Comparison of ENCODE assay signal across 8 mouse cellular contexts in the genomic region with DNA sequence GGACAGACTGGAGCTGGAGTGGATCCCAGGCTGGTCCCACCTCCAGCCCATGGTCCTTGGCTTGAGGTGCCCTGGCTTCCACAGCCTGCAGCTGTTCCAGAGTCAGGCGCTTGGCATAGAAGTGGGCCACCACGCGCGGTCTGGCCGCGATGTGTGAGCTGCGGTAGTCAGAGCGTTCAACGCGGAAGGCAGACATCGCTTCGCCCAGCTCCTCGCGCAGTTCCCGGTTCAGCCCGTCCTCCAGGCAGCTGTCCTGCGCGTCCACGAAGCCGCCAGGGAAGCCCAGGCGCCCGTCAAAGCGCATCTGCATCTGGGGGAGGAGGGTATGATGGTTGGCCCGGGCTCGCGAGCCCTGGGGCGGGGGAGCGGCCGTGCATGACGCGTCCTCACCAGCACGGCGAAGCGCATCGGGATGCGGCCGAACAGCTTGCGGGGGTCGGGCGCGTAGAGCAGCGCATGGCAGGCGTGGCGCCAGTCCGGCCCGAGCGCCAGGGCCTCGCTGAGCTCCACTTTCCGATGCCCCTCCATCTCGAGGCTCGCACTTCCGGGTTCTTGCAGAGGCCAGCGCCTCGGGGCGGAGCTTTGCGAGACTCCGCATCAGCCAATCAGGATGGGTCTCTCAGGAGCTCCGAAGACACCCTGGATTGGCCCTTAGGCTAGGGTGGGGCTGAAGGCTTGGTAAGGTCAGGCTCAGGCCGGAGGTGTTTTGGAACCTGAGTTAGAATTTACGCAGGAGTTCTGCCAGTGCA. TPM values are rescaled to one million over a fixed set of nuclear protein-coding genes. Genes with fewer than 3 reads are reported as not detected.
DNase-seq lines count a peak whose midpoint lies in the region; ATAC-seq and TF ChIP-seq lines count a peak whose summit lies in the region.

A gene (minus strand): TSS at position 572 of the 749 bp plus-strand sequence.

- TF ChIP-seq EP300 in liver, embryonic 14.5 days (IDR thresholded peaks at IDR 0.05; ENCODE audit: low read depth): no peak
- no peak for TF ChIP-seq EP300 in stomach, postnatal 0 days (optimal IDR thresholded peaks at IDR 0.05)

- H3K9me3 ChIP-seq in forebrain, embryonic 10.5 days: no peaks in the 10 kb centered on the region
- H3K9me3 ChIP-seq in heart, embryonic 15.5 days (replicated peaks): no peaks in the 10 kb centered on the region
- H3K9me3 ChIP-seq in liver, embryonic 14.5 days (ENCODE audit: control insufficient read depth, low read length): no peaks in the 10 kb centered on the region
- no peaks in the 10 kb centered on the region for H3K9me3 ChIP-seq in neural tube, embryonic 11.5 days (ENCODE audit: control insufficient read depth, low read length)
- no peaks in the 10 kb centered on the region for H3K9me3 ChIP-seq in stomach, postnatal 0 days (ENCODE audit: control insufficient read depth, low read length)

- H3K4me2 ChIP-seq in heart, embryonic 15.5 days: peak within 1 kb of the TSS; percentile 85
- peak within 1 kb of the TSS; percentile 93 for H3K4me2 ChIP-seq in liver, embryonic 14.5 days (ENCODE audit: low read depth)
- H3K4me2 ChIP-seq in neural tube, embryonic 11.5 days (ENCODE audit: low read depth): peak within 1 kb of the TSS; percentile 89
- H3K4me2 ChIP-seq in stomach, postnatal 0 days (replicated peaks; ENCODE audit: low read depth): peak within 1 kb of the TSS; percentile 90

- H3K4me1 ChIP-seq in forebrain, embryonic 10.5 days: peaks cover 13% of the 10 kb centered on the region
- peaks cover 13% of the 10 kb centered on the region for H3K4me1 ChIP-seq in heart, embryonic 15.5 days (replicated peaks)
- H3K4me1 ChIP-seq in liver, embryonic 14.5 days (replicated peaks; ENCODE audit: control insufficient read depth in 2 of 2, insufficient read depth in 2 of 2, low read length in 1 of 2): peaks cover 6 to 9% of the 10 kb centered on the region in 2 experiments
- no peaks in the 10 kb centered on the region for H3K4me1 ChIP-seq in neural tube, embryonic 11.5 days (ENCODE audit: control insufficient read depth, insufficient read depth, low read length)
- H3K4me1 ChIP-seq in stomach, postnatal 0 days (replicated peaks; ENCODE audit: control insufficient read depth, insufficient read depth): 0 out of 2 replicates have a peak, but pooled peaks cover 5% of the 10 kb centered on the region

- ATAC-seq in heart, embryonic 15.5 days (replicated peaks; ENCODE audit: insufficient number of reproducible peaks, insufficient read depth, low FRiP score, low read depth): peak; percentile 95
- peak; percentile 100 for ATAC-seq in liver, embryonic 14.5 days (ENCODE audit: insufficient read depth)
- peak; percentile 98 for ATAC-seq in neural tube, embryonic 11.5 days (ENCODE audit: insufficient read depth, low FRiP score, low TSS enrichment)
- peak; percentile 99 for ATAC-seq in stomach, postnatal 0 days (ENCODE audit: low FRiP score, low TSS enrichment)

- H3K4me3 ChIP-seq in forebrain, embryonic 10.5 days: peak within 1 kb of the TSS; percentile 72
- H3K4me3 ChIP-seq in heart, embryonic 15.5 days: peak within 1 kb of the TSS; percentile 63
- H3K4me3 ChIP-seq in liver, embryonic 14.5 days (ENCODE audit: insufficient read depth in 1 of 2, low read depth in 2 of 2, low read length in 2 of 2): peak within 1 kb of the TSS; percentile 80 to 91
- H3K4me3 ChIP-seq in neural tube, embryonic 11.5 days (ENCODE audit: low read depth, low read length): peak within 1 kb of the TSS; percentile 66
- peak within 1 kb of the TSS; percentile 79 for H3K4me3 ChIP-seq in stomach, postnatal 0 days (ENCODE audit: low read depth, low read length)

- H3K27me3 ChIP-seq in forebrain, embryonic 10.5 days (ENCODE audit: poor library complexity, severe bottlenecking): peaks cover 7% of the 10 kb centered on the region
- no peaks in the 10 kb centered on the region for H3K27me3 ChIP-seq in heart, embryonic 15.5 days
- no peaks in the 10 kb centered on the region for H3K27me3 ChIP-seq in liver, embryonic 14.5 days (ENCODE audit: control insufficient read depth, insufficient read depth, low read length)
- no peaks in the 10 kb centered on the region for H3K27me3 ChIP-seq in neural tube, embryonic 11.5 days (ENCODE audit: control insufficient read depth, insufficient read depth, low read length)
- H3K27me3 ChIP-seq in stomach, postnatal 0 days (ENCODE audit: control insufficient read depth, insufficient read depth, low read length): no peaks in the 10 kb centered on the region

- H3K36me3 ChIP-seq in forebrain, embryonic 10.5 days (replicated peaks): no peaks in the 10 kb centered on the region
- H3K36me3 ChIP-seq in heart, embryonic 15.5 days: no peaks in the 10 kb centered on the region
- no peaks in the 10 kb centered on the region for H3K36me3 ChIP-seq in liver, embryonic 14.5 days (replicated peaks; ENCODE audit: control insufficient read depth, insufficient read depth, low read depth)
- no peaks in the 10 kb centered on the region for H3K36me3 ChIP-seq in neural tube, embryonic 11.5 days (ENCODE audit: control insufficient read depth, insufficient read depth, low read length)
- no peaks in the 10 kb centered on the region for H3K36me3 ChIP-seq in stomach, postnatal 0 days (ENCODE audit: control insufficient read depth, insufficient read depth, low read length)

- TF ChIP-seq CTCF in liver, embryonic 14.5 days (IDR thresholded peaks at IDR 0.05; ENCODE audit: low read depth): no peak
- no peak for TF ChIP-seq CTCF in stomach, postnatal 0 days (IDR thresholded peaks at IDR 0.05; ENCODE audit: low read depth)

- H3K9ac ChIP-seq in heart, embryonic 15.5 days: peak within 1 kb of the TSS; percentile 58
- peak within 1 kb of the TSS; percentile 75 for H3K9ac ChIP-seq in liver, embryonic 14.5 days (replicated peaks)
- peak within 1 kb of the TSS; percentile 81 for H3K9ac ChIP-seq in neural tube, embryonic 11.5 days (ENCODE audit: low read length)
- peak within 1 kb of the TSS; percentile 78 for H3K9ac ChIP-seq in stomach, postnatal 0 days (ENCODE audit: low read length)

- WGBS in forebrain, embryonic 10.5 days: under 1% methylated on average over 60 of the region's 60 CpGs
- WGBS in heart, embryonic 15.5 days: under 1% methylated on average over 60 of the region's 60 CpGs
- under 1% methylated on average over 60 of the region's 60 CpGs for WGBS in liver, embryonic 14.5 days (ENCODE audit: insufficient replicate concordance)
- under 1% methylated on average over 60 of the region's 60 CpGs for WGBS in neural tube, embryonic 11.5 days
- under 1% methylated on average over 56 of the region's 60 CpGs for WGBS in stomach, postnatal 0 days

- H3K27ac ChIP-seq in forebrain, embryonic 10.5 days: peak within 1 kb of the TSS; percentile 90
- H3K27ac ChIP-seq in heart, embryonic 15.5 days: peak within 1 kb of the TSS; percentile 52
- H3K27ac ChIP-seq in liver, embryonic 14.5 days: no peak within 1 kb of the TSS
- peak within 1 kb of the TSS; percentile 49 for H3K27ac ChIP-seq in neural tube, embryonic 11.5 days (ENCODE audit: low read depth, low read length)
- H3K27ac ChIP-seq in stomach, postnatal 0 days (replicated peaks): peak within 1 kb of the TSS; percentile 86

- DNase-seq in CD8-positive naive resting alpha-beta T cell, adult 2 months (ENCODE audit: low read depth in 2 of 2, low spot score in 2 of 2): peak; percentile 75 to 81
- peak; percentile 77 for DNase-seq in c-Kit-positive CD71-negative TER-119-negative erythroid progenitor cells, embryonic 14.5 days (ENCODE audit: low read depth)
- DNase-seq in forebrain, embryonic 10.5 days (ENCODE audit: extremely low spot score, low spot score): peak; percentile 90
- peak; percentile 90 to 94 for DNase-seq in kidney, postnatal 25 days
- peak; percentile 73 to 87 (median 82) for DNase-seq in liver, embryonic 14.5 days (ENCODE audit: low read depth in 3 of 3, low spot score in 3 of 3)
- peak; percentile 92 for DNase-seq in neural tube, embryonic 11.5 days (ENCODE audit: low spot score)
- peak; percentile 93 for DNase-seq in stomach, postnatal 0 days (ENCODE audit: low spot score)

RNA-seq across cellular contexts. Expression of the gene that starts here (rescaled TPM):
- polyA plus RNA-seq in forebrain, embryonic 10.5 days (2016; fragmentation: Nextera tagmentation; extraction: Ambion mirVana): 10.7 and 13.1 TPM in 2 replicates
- polyA plus RNA-seq in heart, embryonic 15.5 days (2015; fragmentation: Nextera tagmentation; extraction: Ambion mirVana): 8.3 and 12.2 TPM in 2 replicates
- polyA plus RNA-seq in liver, embryonic 14.5 days (2012; rRNA removed): 2.5 and 3.2 TPM in 2 replicates
- 4.3 and 4.4 TPM in 2 replicates for polyA plus RNA-seq in liver, embryonic 14.5 days (2014; fragmentation: Nextera tagmentation; extraction: Ambion mirVana)
- polyA plus RNA-seq in neural tube, embryonic 11.5 days (2014; fragmentation: Nextera tagmentation; extraction: Ambion mirVana): 16.2 and 16.8 TPM in 2 replicates
- 17.7 and 21.0 TPM in 2 replicates for polyA plus RNA-seq in stomach, postnatal 0 days (2015; fragmentation: Nextera tagmentation; extraction: Ambion mirVana)
